Mouse (Mus musculus) embryonic fibroblast, embryonic 13.5 days (primary cell): ENCODE measurements around the gene Tec.

Experiments used
- CTCF ChIP-seq: IDR thresholded peaks from 2 replicates; pipeline ENCODE4 v1.5.1; 2011; ENCODE audit warnings: mild to moderate bottlenecking, control low read depth, low read length, moderate library complexity, borderline replicate concordance; ENCODE audit not compliant: insufficient read depth
- POLR2A ChIP-seq: IDR thresholded peaks from 2 replicates; pipeline ENCODE4 v1.6.1; 2011; ENCODE audit warnings: low read depth, mild to moderate bottlenecking, control low read depth, low read length, moderate library complexity

GRCm38 (mm10) chr5:72752585-72752984 lies 115.7 kb downstream of the Tec start, which contains the start of gene Txk:
- TF ChIP-seq POLR2A, result no peak
- TF ChIP-seq CTCF, result no peak
